Mouse (Mus musculus): ENCODE measurements around the gene Grik2. TPM values are rescaled to one million over a fixed set of nuclear protein-coding genes. Genes with fewer than 3 reads are reported as not detected.

Gene Grik2
- polyA plus RNA-seq, 1 experiment = 0.05 TPM

GRCm38 (mm10) chr10:49481439-49481838 lies 307.1 kb downstream of the Grik2 start:
- WGBS = 85% methylated on average over 4 of the region's 4 CpGs
- Histone ChIP-seq H3K36me3 (ENCODE audit: control insufficient read depth, insufficient read depth, low read length) (no peaks in the 10 kb centered on the region), H3K27ac (ENCODE audit: control insufficient read depth, insufficient read depth, low read length) (no peak overlapping the region), H3K27me3 (ENCODE audit: control insufficient read depth, insufficient read depth, low read length) (no peaks in the 10 kb centered on the region), H3K4me1 (replicated peaks; ENCODE audit: control insufficient read depth, insufficient read depth, low read length) (no peaks in the 10 kb centered on the region), H3K4me3 (ENCODE audit: control insufficient read depth, insufficient read depth, low read length) (no peak overlapping the region)
- DNase-seq = no peak
- TF ChIP-seq CTCF (IDR thresholded peaks at IDR 0.05; ENCODE audit: borderline replicate concordance, control insufficient read depth, extremely low read depth, insufficient read depth, low read length, poor library complexity) (no peak), POLR2A (IDR thresholded peaks at IDR 0.05; ENCODE audit: control insufficient read depth, extremely low read depth, insufficient read depth, low read length, poor library complexity) (no peak)

DNA sequence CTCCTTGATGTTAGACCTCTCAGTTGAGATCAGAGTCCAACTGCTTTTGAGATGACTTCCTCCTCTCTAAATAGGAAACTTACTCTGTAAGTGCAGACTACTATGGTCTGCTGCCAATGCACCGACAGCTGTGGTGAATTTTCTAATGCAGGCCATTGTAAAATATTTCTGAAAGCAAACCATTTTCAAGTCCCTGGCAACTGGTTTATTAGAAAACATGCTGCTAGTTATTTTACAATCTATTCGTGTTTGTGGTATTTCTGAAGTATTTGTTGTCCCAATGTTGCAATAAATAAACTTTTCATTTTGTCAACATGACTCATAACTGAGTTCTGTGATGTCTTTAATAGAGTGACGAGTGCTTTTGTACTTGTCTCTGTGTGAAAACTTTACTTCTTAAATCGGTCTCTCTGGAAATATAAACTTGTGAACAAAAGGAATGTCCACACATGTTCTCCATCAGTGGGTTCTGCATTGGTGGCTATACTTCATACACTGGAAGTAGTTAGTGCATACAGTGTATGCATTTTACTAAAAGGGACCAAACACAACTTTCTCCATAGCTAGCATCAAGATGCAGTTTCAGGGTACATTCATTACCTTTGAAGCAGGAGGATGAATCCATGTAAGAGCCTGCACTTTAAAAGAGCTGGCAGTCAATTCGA lies 308.3 kb downstream of the Grik2 start:
- H3K36me3 ChIP-seq (ENCODE audit: control insufficient read depth, insufficient read depth, low read length) = no peaks in the 10 kb centered on the region
- TF ChIP-seq POLR2A (IDR thresholded peaks at IDR 0.05; ENCODE audit: control insufficient read depth, extremely low read depth, insufficient read depth, low read length, poor library complexity) (no peak), CTCF (IDR thresholded peaks at IDR 0.05; ENCODE audit: borderline replicate concordance, control insufficient read depth, extremely low read depth, insufficient read depth, low read length, poor library complexity) (no peak)
- H3K27me3 ChIP-seq (ENCODE audit: control insufficient read depth, insufficient read depth, low read length) = no peaks in the 10 kb centered on the region
- WGBS = 87% methylated on average over 5 of the region's 5 CpGs
- H3K4me3 ChIP-seq (ENCODE audit: control insufficient read depth, insufficient read depth, low read length) = no peak overlapping the region
- no peak for DNase-seq
- H3K4me1 ChIP-seq (replicated peaks; ENCODE audit: control insufficient read depth, insufficient read depth, low read length) = no peaks in the 10 kb centered on the region
- H3K27ac ChIP-seq (ENCODE audit: control insufficient read depth, insufficient read depth, low read length) = no peak overlapping the region

DNA sequence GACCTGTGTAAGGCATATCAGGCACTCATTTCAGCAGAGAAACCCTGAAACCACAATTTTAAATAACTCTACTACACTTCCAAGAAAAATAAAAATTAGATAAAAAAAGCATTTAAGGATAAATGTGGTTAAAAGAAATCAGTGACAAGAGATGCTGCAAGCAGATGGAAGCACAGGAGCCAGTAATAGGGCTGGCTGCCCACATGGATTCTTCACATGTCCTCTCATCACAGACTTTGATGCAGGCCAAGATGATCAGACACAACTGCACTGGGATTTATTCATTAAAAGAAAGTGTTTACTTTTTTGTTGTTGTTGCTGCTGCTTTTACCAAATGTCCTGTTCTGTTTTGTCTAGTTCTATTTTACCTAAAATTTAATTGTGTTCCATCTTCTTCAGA lies 315.0 kb downstream of the Grik2 start:
- Histone ChIP-seq H3K27ac (ENCODE audit: control insufficient read depth, insufficient read depth, low read length) (no peak overlapping the region), H3K4me3 (ENCODE audit: control insufficient read depth, insufficient read depth, low read length) (no peak overlapping the region), H3K36me3 (ENCODE audit: control insufficient read depth, insufficient read depth, low read length) (no peaks in the 10 kb centered on the region), H3K27me3 (ENCODE audit: control insufficient read depth, insufficient read depth, low read length) (no peaks in the 10 kb centered on the region), H3K4me1 (replicated peaks; ENCODE audit: control insufficient read depth, insufficient read depth, low read length) (no peaks in the 10 kb centered on the region)
- TF ChIP-seq POLR2A (IDR thresholded peaks at IDR 0.05; ENCODE audit: control insufficient read depth, extremely low read depth, insufficient read depth, low read length, poor library complexity) (no peak), CTCF (IDR thresholded peaks at IDR 0.05; ENCODE audit: borderline replicate concordance, control insufficient read depth, extremely low read depth, insufficient read depth, low read length, poor library complexity) (no peak)
- no peak for DNase-seq

DNA sequence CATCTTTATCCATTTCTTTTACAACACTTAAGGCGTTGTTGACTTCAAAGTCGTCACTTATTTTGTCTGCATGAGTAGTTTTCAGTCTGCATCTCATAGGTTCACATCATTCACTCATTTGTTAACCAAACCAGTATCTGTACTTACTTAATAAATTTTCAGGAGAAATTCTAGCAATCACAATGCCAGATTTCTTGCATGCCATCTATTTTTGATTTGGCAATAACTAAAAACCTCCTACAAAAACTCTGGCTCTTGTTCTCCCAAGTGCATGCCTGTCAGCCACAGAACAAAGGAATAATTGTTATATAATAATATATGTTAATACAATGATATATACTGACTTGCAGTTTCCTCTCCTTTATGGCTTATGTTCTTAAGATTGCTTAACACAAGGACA lies 331.8 kb downstream of the Grik2 start:
- no peaks in the 10 kb centered on the region for H3K4me1 ChIP-seq (replicated peaks; ENCODE audit: control insufficient read depth, insufficient read depth, low read length)
- H3K36me3 ChIP-seq (ENCODE audit: control insufficient read depth, insufficient read depth, low read length) = no peaks in the 10 kb centered on the region
- no peaks in the 10 kb centered on the region for H3K27me3 ChIP-seq (ENCODE audit: control insufficient read depth, insufficient read depth, low read length)
- H3K4me3 ChIP-seq (ENCODE audit: control insufficient read depth, insufficient read depth, low read length) = no peak overlapping the region
- no peak overlapping the region for H3K27ac ChIP-seq (ENCODE audit: control insufficient read depth, insufficient read depth, low read length)
- DNase-seq = no peak
- no peak for TF ChIP-seq CTCF (IDR thresholded peaks at IDR 0.05; ENCODE audit: borderline replicate concordance, control insufficient read depth, extremely low read depth, insufficient read depth, low read length, poor library complexity)
- TF ChIP-seq POLR2A (IDR thresholded peaks at IDR 0.05; ENCODE audit: control insufficient read depth, extremely low read depth, insufficient read depth, low read length, poor library complexity) = no peak
- 94% methylated on average over 2 of the region's 2 CpGs for WGBS

- H3K4me3 ChIP-seq (ENCODE audit: control insufficient read depth, insufficient read depth, low read length) = no peak overlapping the region
- H3K36me3 ChIP-seq (ENCODE audit: control insufficient read depth, insufficient read depth, low read length) = no peaks in the 10 kb centered on the region
- no peak overlapping the region for H3K27ac ChIP-seq (ENCODE audit: control insufficient read depth, insufficient read depth, low read length)
- TF ChIP-seq CTCF (IDR thresholded peaks at IDR 0.05; ENCODE audit: borderline replicate concordance, control insufficient read depth, extremely low read depth, insufficient read depth, low read length, poor library complexity) (no peak), POLR2A (IDR thresholded peaks at IDR 0.05; ENCODE audit: control insufficient read depth, extremely low read depth, insufficient read depth, low read length, poor library complexity) (no peak)
- H3K27me3 ChIP-seq (ENCODE audit: control insufficient read depth, insufficient read depth, low read length) = no peaks in the 10 kb centered on the region
- no peaks in the 10 kb centered on the region for H3K4me1 ChIP-seq (replicated peaks; ENCODE audit: control insufficient read depth, insufficient read depth, low read length)
- no peak for DNase-seq
Observed at GRCm38 (mm10) chr10:49453535-49453934, 335.0 kb downstream of the Grik2 start.

DNA sequence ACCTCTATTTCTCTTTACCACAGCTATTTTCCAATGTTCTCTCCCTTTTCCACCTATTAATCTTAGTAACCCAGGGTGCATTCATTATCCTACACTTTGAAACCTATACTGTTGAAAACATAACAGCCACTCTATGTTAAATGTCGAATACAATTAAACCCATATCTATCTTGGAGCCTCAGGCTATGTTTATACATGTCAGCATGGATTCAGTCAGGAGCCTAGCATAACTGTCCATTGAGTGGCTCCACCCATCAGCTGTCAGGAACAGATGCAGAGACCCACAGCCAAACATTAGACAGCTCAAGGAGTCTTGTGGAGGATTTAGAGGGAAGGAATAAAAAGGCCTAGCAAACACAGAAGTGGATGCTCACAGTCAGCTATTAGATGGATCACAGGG lies 347.2 kb downstream of the Grik2 start:
- TF ChIP-seq CTCF (IDR thresholded peaks at IDR 0.05; ENCODE audit: borderline replicate concordance, control insufficient read depth, extremely low read depth, insufficient read depth, low read length, poor library complexity) (no peak), POLR2A (IDR thresholded peaks at IDR 0.05; ENCODE audit: control insufficient read depth, extremely low read depth, insufficient read depth, low read length, poor library complexity) (no peak)
- Histone ChIP-seq H3K4me1 (replicated peaks; ENCODE audit: control insufficient read depth, insufficient read depth, low read length) (no peaks in the 10 kb centered on the region), H3K27me3 (ENCODE audit: control insufficient read depth, insufficient read depth, low read length) (no peaks in the 10 kb centered on the region), H3K36me3 (ENCODE audit: control insufficient read depth, insufficient read depth, low read length) (no peaks in the 10 kb centered on the region), H3K4me3 (ENCODE audit: control insufficient read depth, insufficient read depth, low read length) (no peak overlapping the region), H3K27ac (ENCODE audit: control insufficient read depth, insufficient read depth, low read length) (no peak overlapping the region)
- no peak for DNase-seq
- WGBS = 83% methylated on average over 1 of the region's 1 CpGs

- WGBS = 72% methylated on average over 2 of the region's 2 CpGs
- H3K27ac ChIP-seq (ENCODE audit: control insufficient read depth, insufficient read depth, low read length) = no peak overlapping the region
- no peak for DNase-seq
- TF ChIP-seq POLR2A (IDR thresholded peaks at IDR 0.05; ENCODE audit: control insufficient read depth, extremely low read depth, insufficient read depth, low read length, poor library complexity) = no peak
- TF ChIP-seq CTCF (IDR thresholded peaks at IDR 0.05; ENCODE audit: borderline replicate concordance, control insufficient read depth, extremely low read depth, insufficient read depth, low read length, poor library complexity) = no peak
- H3K27me3 ChIP-seq (ENCODE audit: control insufficient read depth, insufficient read depth, low read length) = no peaks in the 10 kb centered on the region
- H3K36me3 ChIP-seq (ENCODE audit: control insufficient read depth, insufficient read depth, low read length) = no peaks in the 10 kb centered on the region
- H3K4me3 ChIP-seq (ENCODE audit: control insufficient read depth, insufficient read depth, low read length) = no peak overlapping the region
- H3K4me1 ChIP-seq (replicated peaks; ENCODE audit: control insufficient read depth, insufficient read depth, low read length) = no peaks in the 10 kb centered on the region
Observed at GRCm38 (mm10) chr10:49437057-49437456, 351.5 kb downstream of the Grik2 start.

Data from thymus, adult 2 months (tissue).